Mouse (Mus musculus): ENCODE data around the gene Tsku.

DNA sequence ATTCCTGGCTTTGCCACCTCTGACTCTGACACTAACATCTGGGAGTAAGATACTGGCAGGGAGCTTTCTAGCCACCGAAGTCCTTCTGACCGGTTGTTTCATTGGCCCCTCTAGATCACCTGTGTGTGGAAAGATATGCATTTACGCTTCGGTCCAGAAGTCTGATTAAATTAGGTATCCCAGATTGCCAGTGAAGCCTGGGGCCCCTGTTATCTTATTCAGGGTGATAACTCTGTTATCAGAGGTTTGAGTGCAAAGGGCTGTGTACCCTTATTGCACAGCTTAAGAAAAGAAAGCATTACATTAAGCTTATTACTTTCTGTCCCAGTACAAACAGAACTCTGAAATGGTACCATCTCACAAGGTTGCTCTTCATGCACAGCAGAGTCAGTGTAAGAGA lies 18.1 kb upstream of the Tsku start:
- TF ChIP-seq CTCF (conservative IDR thresholded peaks at IDR 0.05; ENCODE audit: insufficient read depth, insufficient read length, low read depth, low read length) (no peak), POLR2A (IDR thresholded peaks at IDR 0.05; ENCODE audit: low read depth, low read length) (no peak)
